Mouse (Mus musculus) forebrain, embryonic 11.5 days (tissue): Measurements from ENCODE around the gene Zglp1. TPM values are rescaled to one million over a fixed set of nuclear protein-coding genes. Genes with fewer than 3 reads are reported as not detected.

Source experiments
- ATAC-seq: fragments of 200-750 bp; cut with Nextera tagmentation; replicated peaks from 2 replicates; pipeline ENCODE4 v1.8.0; 2017; ENCODE audit warnings: moderate TSS enrichment; ENCODE audit not compliant: low FRiP score
- DNase-seq: peaks from one replicate; pipeline ENCODE4 v3.0.0-alpha.2; 2017; ENCODE audit warnings: low spot score
- H3K27ac ChIP-seq: fragments of 300-500 bp; sonication (generic); 2 replicates; pipeline ENCODE4 v1.5.1; 2014; ENCODE audit warnings: low read depth, low read length
- H3K27me3 ChIP-seq: fragments of 300-500 bp; sonication (generic); 2 replicates; pipeline ENCODE4 v1.6.1; 2014; ENCODE audit warnings: mild to moderate bottlenecking, low read length, mixed read lengths; ENCODE audit not compliant: control insufficient read depth, insufficient read depth
- H3K36me3 ChIP-seq: fragments of 300-500 bp; sonication (generic); 2 replicates; pipeline ENCODE4 v1.6.1; 2014; ENCODE audit warnings: mild to moderate bottlenecking, low read length, moderate library complexity, mixed read lengths; ENCODE audit not compliant: control insufficient read depth, insufficient read depth
- H3K4me1 ChIP-seq: fragments of 300-500 bp; sonication (generic); replicated peaks from 2 replicates; pipeline ENCODE4 v1.6.1; 2014; ENCODE audit warnings: low read length, mixed read lengths; ENCODE audit not compliant: control insufficient read depth, insufficient read depth
- H3K4me2 ChIP-seq: fragments of 300-500 bp; sonication (generic); 2 replicates; pipeline ENCODE4 v1.6.1; 2014; ENCODE audit warnings: low read depth, mild to moderate bottlenecking, low read length, moderate library complexity, mixed read lengths; ENCODE audit not compliant: severe bottlenecking
- H3K4me3 ChIP-seq: fragments of 300-500 bp; sonication (generic); 2 replicates; pipeline ENCODE4 v1.5.1; 2014; ENCODE audit warnings: low read depth, low read length
- H3K9ac ChIP-seq: fragments of 300-500 bp; sonication (generic); 2 replicates; pipeline ENCODE4 v1.6.1; 2014; ENCODE audit warnings: low read length
- H3K9me3 ChIP-seq: fragments of 300-500 bp; sonication (generic); 2 replicates; pipeline ENCODE4 v1.6.1; 2016; ENCODE audit warnings: low read length, mixed read lengths; ENCODE audit not compliant: control insufficient read depth
- WGBS: fragments of 180-500 bp; shearing (Covaris S2); extraction: QIAGEN DNeasy Blood & Tissue Kit; methylation state at CpG from one replicate; pipeline ENCODE4 v1.1.7; 2014; 5-methylcytosine and 5-hydroxymethylcytosine counted together
- microRNA counts: library from miRNA; unstranded; fragments of <30 nt; microRNA quantifications from one replicate; lab custom pipeline; 2015
- microRNA-seq: library from miRNA; unstranded; fragments of <30 nt; microRNA quantifications from one replicate; pipeline ENCODE4, GENCODE M21; 2016; ENCODE audit not compliant: insufficient number of aligned reads
- polyA plus RNA-seq: library from polyadenylated mRNA; unstranded; fragments of >200 nt; fragmentation: Nextera tagmentation; extraction: Ambion mirVana; gene quantifications from 2 replicates; pipeline ENCODE4 v1.2.1, GENCODE M21; 2014

Zglp1 gene
- polyA plus RNA-seq, 1 experiment from 2014 or later = 1.2 TPM

GRCm38 (mm10) chr9:21016331-21017176 lies 50.3 kb downstream of the Zglp1 start:
- peak overlapping the region; percentile 18; the same call in 1 of the 2 replicates for H3K4me3 ChIP-seq
- DNase-seq = no peak

GRCm38 (mm10) chr9:21015571-21016130 lies 51.2 kb downstream of the Zglp1 start, which contains the start of gene Icam1:
Icam1 (plus strand) TSS chr9:21015985.
- H3K27ac ChIP-seq = no peak within 1 kb of the TSS
- ATAC-seq (no peak), DNase-seq (no peak)
- no peak within 1 kb of the TSS; the same call in 1 of the 2 replicates for H3K9ac ChIP-seq
- no peaks in the 10 kb centered on the region for H3K36me3 ChIP-seq
- peak within 1 kb of the TSS; percentile 32 for H3K4me2 ChIP-seq
- peaks cover 36% of the 10 kb centered on the region for H3K27me3 ChIP-seq
- WGBS = under 1% methylated on average over 30 of the region's 30 CpGs
- no peaks in the 10 kb centered on the region for H3K9me3 ChIP-seq
- peaks cover 9% of the 10 kb centered on the region; the same call in 1 of the 2 replicates for H3K4me1 ChIP-seq
- peak within 1 kb of the TSS; percentile 18 for H3K4me3 ChIP-seq

More at GRCm38 (mm10) chr9:21016331-21017176, 50.3 kb downstream of the Zglp1 start:
- Histone ChIP-seq H3K9ac (no peak overlapping the region), H3K36me3 (no peaks in the 10 kb centered on the region), H3K4me1 (peaks cover 9% of the 10 kb centered on the region; the same call in 1 of the 2 replicates), H3K9me3 (no peaks in the 10 kb centered on the region), H3K27me3 (peaks cover 36% of the 10 kb centered on the region), H3K27ac (no peak overlapping the region), H3K4me2 (no peak overlapping the region)
- 4% methylated on average over 17 of the region's 17 CpGs for WGBS
- no peak for ATAC-seq

GRCm38 (mm10) chr9:21014691-21015570 lies 52.0 kb downstream of the Zglp1 start:
- Histone ChIP-seq H3K4me2 (0 out of 2 replicates have a peak overlapping the region, but pooled peaks have one; percentile 32), H3K9me3 (no peaks in the 10 kb centered on the region), H3K27ac (no peak overlapping the region), H3K9ac (no peak overlapping the region), H3K4me1 (peaks cover 9% of the 10 kb centered on the region; the same call in 1 of the 2 replicates), H3K36me3 (no peaks in the 10 kb centered on the region), H3K27me3 (peaks cover 36% of the 10 kb centered on the region), H3K4me3 (peak overlapping the region; percentile 18; the same call in 1 of the 2 replicates)
- DNase-seq (no peak), ATAC-seq (no peak)
- WGBS = 4% methylated on average over 28 of the region's 29 CpGs

MicroRNA genes within 50 kb of the gene (microRNA counts, 519-probe panel; counts per million panel counts)
- 31.2 counts per million for microRNA mmu-miR-1900 (lab: Ali Mortazavi, UCI)

Small RNA genes within 50 kb of the gene (microRNA-seq; reads per million reads assigned to microRNA genes)
- gene Mir1900 = not detected
- gene Mir7082 = 3.4 reads per million

Other genes with a start within 250 kb of the Zglp1 start
- gene Rdh8, start 248.6 kb downstream of the Zglp1 start, polyA plus RNA-seq = not detected in 2 replicates
- gene A230050P20Rik, start 198.5 kb downstream of the Zglp1 start, polyA plus RNA-seq = 1.3 and 1.6 TPM in 2 replicates
- gene Angptl6, start 187.4 kb downstream of the Zglp1 start, polyA plus RNA-seq = 4.3 and 5.3 TPM in 2 replicates
- 71.2 and 75.1 TPM in 2 replicates for gene Ppan, start 178.9 kb downstream of the Zglp1 start, polyA plus RNA-seq
- gene Eif3g, start 168.5 kb downstream of the Zglp1 start, polyA plus RNA-seq = 334 and 367 TPM in 2 replicates
- 93.4 and 94.8 TPM in 2 replicates for gene Dnmt1, start 107.2 kb downstream of the Zglp1 start, polyA plus RNA-seq
- 22.1 TPM in 2 replicates for gene S1pr2, start 90.3 kb downstream of the Zglp1 start, polyA plus RNA-seq
- gene Mrpl4, start 64.4 kb downstream of the Zglp1 start, polyA plus RNA-seq = 119 and 130 TPM in 2 replicates
- 4.2 and 4.8 TPM in 2 replicates for gene Icam1, start 51.1 kb downstream of the Zglp1 start, polyA plus RNA-seq
- gene Icam4, start 37.7 kb downstream of the Zglp1 start, polyA plus RNA-seq = 5.8 and 6.2 TPM in 2 replicates
- gene Icam5, start 35.0 kb downstream of the Zglp1 start, polyA plus RNA-seq = not detected in 2 replicates
- gene Gm49373, start 6.0 kb upstream of the Zglp1 start, polyA plus RNA-seq = 1.4 and 1.5 TPM in 2 replicates
- gene Fdx1l, start 6.5 kb upstream of the Zglp1 start, polyA plus RNA-seq = 46.9 and 54.6 TPM in 2 replicates
- gene Gm38431, start 24.9 kb upstream of the Zglp1 start, polyA plus RNA-seq = 3.9 and 4.5 TPM in 2 replicates
- 118 and 124 TPM in 2 replicates for gene Raver1, start 24.9 kb upstream of the Zglp1 start, polyA plus RNA-seq
- 10.3 and 10.8 TPM in 2 replicates for gene Tyk2, start 64.2 kb upstream of the Zglp1 start, polyA plus RNA-seq
- gene Cdc37, start 82.9 kb upstream of the Zglp1 start, polyA plus RNA-seq = 300 and 308 TPM in 2 replicates
- 7.0 and 8.4 TPM in 2 replicates for gene Pde4a, start 98.6 kb upstream of the Zglp1 start, polyA plus RNA-seq
- 35.9 and 41.3 TPM in 2 replicates for gene Keap1, start 172.3 kb upstream of the Zglp1 start, polyA plus RNA-seq
- 0.09 and 0.11 TPM in 2 replicates for gene S1pr5, start 181.3 kb upstream of the Zglp1 start, polyA plus RNA-seq
- gene Atg4d, start 198.2 kb upstream of the Zglp1 start, polyA plus RNA-seq = 55.7 and 57.9 TPM in 2 replicates
- gene Kri1, start 220.9 kb upstream of the Zglp1 start, polyA plus RNA-seq = 16.3 and 22.3 TPM in 2 replicates
- gene Cdkn2d, start 224.3 kb upstream of the Zglp1 start, polyA plus RNA-seq = 58.6 and 60.8 TPM in 2 replicates
- 1.4 and 2.6 TPM in 2 replicates for gene Ap1m2, start 245.2 kb upstream of the Zglp1 start, polyA plus RNA-seq